Mouse (Mus musculus) heart, embryonic 13.5 days (tissue): Measurements from ENCODE around the gene Rimbp2. TPM values are rescaled to one million over a fixed set of nuclear protein-coding genes. Genes with fewer than 3 reads are reported as not detected.

ENCODE experiments used
- ATAC-seq: fragments of 200-750 bp; cut with Nextera tagmentation; 2 replicates; pipeline ENCODE4 v1.8.0; 2017; ENCODE audit warnings: moderate TSS enrichment; ENCODE audit not compliant: insufficient number of reproducible peaks, low FRiP score, low TSS enrichment; ENCODE audit errors: extremely low read depth
- H3K27ac ChIP-seq: fragments of 300-500 bp; sonication (generic); replicated peaks from 2 replicates; pipeline ENCODE4 v1.5.1; 2015; ENCODE audit warnings: moderate library complexity, mild to moderate bottlenecking, inconsistent platforms
- H3K27me3 ChIP-seq: fragments of 300-500 bp; sonication (generic); replicated peaks from 2 replicates; pipeline ENCODE4 v1.6.1; 2015; ENCODE audit warnings: mild to moderate bottlenecking, inconsistent platforms
- H3K36me3 ChIP-seq: fragments of 300-500 bp; sonication (generic); 2 replicates; pipeline ENCODE4 v1.6.1; 2015; ENCODE audit warnings: mild to moderate bottlenecking, inconsistent platforms
- H3K4me1 ChIP-seq: fragments of 300-500 bp; sonication (generic); 2 replicates; pipeline ENCODE4 v1.6.1; 2015; ENCODE audit warnings: inconsistent platforms
- H3K4me2 ChIP-seq: fragments of 300-500 bp; sonication (generic); 2 replicates; pipeline ENCODE4 v1.6.1; 2015; ENCODE audit warnings: inconsistent platforms, mild to moderate bottlenecking, moderate library complexity
- H3K4me3 ChIP-seq: fragments of 300-500 bp; sonication (generic); 2 replicates; pipeline ENCODE4 v1.5.1; 2015; ENCODE audit warnings: moderate library complexity, mild to moderate bottlenecking, inconsistent platforms
- H3K9ac ChIP-seq: fragments of 300-500 bp; sonication (generic); 2 replicates; pipeline ENCODE4 v1.6.1; 2015; ENCODE audit warnings: inconsistent platforms, mild to moderate bottlenecking, moderate library complexity
- H3K9me3 ChIP-seq: fragments of 300-500 bp; sonication (generic); 2 replicates; pipeline ENCODE4 v1.6.1; 2016; ENCODE audit warnings: inconsistent platforms
- WGBS: fragments of 180-500 bp; shearing (Covaris S2); methylation state at CpG from one replicate; pipeline ENCODE4 v1.1.7; 2015; ENCODE audit warnings: mixed read lengths; 5-methylcytosine and 5-hydroxymethylcytosine counted together
- polyA plus RNA-seq: library from polyadenylated mRNA; unstranded; fragments of >200 nt; fragmentation: Nextera tagmentation; extraction: Ambion mirVana; gene quantifications from 2 replicates; pipeline ENCODE4 v1.2.1, GENCODE M21; 2015

Rimbp2 gene
- polyA plus RNA-seq, 1 experiment from 2014 or later, result 0.15 TPM

DNA sequence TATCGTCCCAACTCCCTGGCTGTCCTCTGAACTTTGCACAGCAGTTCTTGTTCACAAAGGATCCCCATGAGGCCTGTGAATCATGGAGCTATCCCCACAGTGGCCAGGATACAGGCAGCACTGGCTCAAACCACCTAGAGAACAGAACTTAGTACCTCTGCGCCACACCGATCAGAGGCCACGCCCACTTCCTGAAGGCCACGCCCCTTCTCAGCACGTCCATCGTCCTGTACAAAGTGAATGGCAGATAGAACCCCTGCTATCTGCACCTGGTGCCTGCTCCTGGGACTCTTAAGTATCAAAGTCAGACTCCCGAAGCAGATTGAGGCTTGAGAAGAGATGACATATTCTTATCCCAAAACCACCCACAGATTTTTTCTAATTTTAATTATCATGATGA is 242.7 kb downstream of the Rimbp2 start:
- H3K9me3 ChIP-seq, result peaks cover 11% of the 10 kb centered on the region; the same call in 1 of the 2 replicates
- H3K4me2 ChIP-seq, result no peak overlapping the region
- H3K4me1 ChIP-seq, result 0 out of 2 replicates have a peak, but pooled peaks cover 6% of the 10 kb centered on the region
- H3K27me3 ChIP-seq, result peaks cover 9% of the 10 kb centered on the region
- no peak for ATAC-seq
- no peaks in the 10 kb centered on the region for H3K36me3 ChIP-seq
- no peak overlapping the region for H3K4me3 ChIP-seq
- WGBS, result 21% methylated on average over 8 of the region's 8 CpGs
- no peak overlapping the region for H3K9ac ChIP-seq
- H3K27ac ChIP-seq, result no peak overlapping the region

DNA sequence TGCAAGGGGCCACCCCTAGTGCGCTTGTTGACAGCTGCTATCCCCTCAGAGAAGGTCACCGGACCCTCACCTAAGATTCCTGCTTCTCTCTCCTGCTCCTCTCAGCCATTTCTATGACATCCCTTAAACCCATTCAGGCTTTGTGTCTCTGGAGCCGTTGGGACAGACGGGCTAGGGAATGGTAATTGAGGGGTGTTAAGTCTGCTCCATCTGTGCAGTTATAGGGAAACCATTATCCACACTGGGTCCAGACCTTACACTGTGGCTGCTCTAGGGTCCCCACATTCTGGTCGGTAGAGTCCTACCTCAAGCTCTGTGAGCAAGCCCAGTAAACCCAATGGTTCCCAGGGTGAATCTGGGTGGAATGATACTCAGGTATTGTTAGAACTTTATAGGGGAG is 244.4 kb downstream of the Rimbp2 start:
- peaks cover 11% of the 10 kb centered on the region; the same call in 1 of the 2 replicates for H3K9me3 ChIP-seq
- no peak overlapping the region for H3K4me3 ChIP-seq
- 72% methylated on average over 5 of the region's 5 CpGs for WGBS
- H3K4me2 ChIP-seq, result no peak overlapping the region
- no peak overlapping the region for H3K27ac ChIP-seq
- no peaks in the 10 kb centered on the region for H3K36me3 ChIP-seq
- H3K27me3 ChIP-seq, result peaks cover 2% of the 10 kb centered on the region; the same call in 1 of the 2 replicates
- H3K9ac ChIP-seq, result no peak overlapping the region
- ATAC-seq, result no peak
- H3K4me1 ChIP-seq, result no peaks in the 10 kb centered on the region

Other genes with a start within 250 kb of the Rimbp2 start
- gene Stx2, start 55.1 kb upstream of the Rimbp2 start, polyA plus RNA-seq, result 17.3 and 18.8 TPM in 2 replicates
- 389 and 423 TPM in 2 replicates for gene Ran, start 66.6 kb upstream of the Rimbp2 start, polyA plus RNA-seq
- gene Adgrd1, start 143.3 kb upstream of the Rimbp2 start, polyA plus RNA-seq, result 0.57 and 0.87 TPM in 2 replicates